Mouse (Mus musculus) adrenal gland, postnatal 36 days (tissue): ENCODE measurements around the gene Myod1. TPM values are rescaled to one million over a fixed set of nuclear protein-coding genes. Genes with fewer than 3 reads are reported as not detected.

Experiments
- DNase-seq, 2 experiments: peaks; one replicate each; pipeline ENCODE4 v3.0.0; 2021; ENCODE audit warnings: mixed read lengths in 1 of 2
- total RNA-seq, 2 experiments: library from RNA; stranded (reverse); gene quantifications; 2 replicates each; pipeline ENCODE4 v1.2.3; 2021

Gene Myod1
- total RNA-seq, 2 experiments from 2014 or later: not detected

DNA sequence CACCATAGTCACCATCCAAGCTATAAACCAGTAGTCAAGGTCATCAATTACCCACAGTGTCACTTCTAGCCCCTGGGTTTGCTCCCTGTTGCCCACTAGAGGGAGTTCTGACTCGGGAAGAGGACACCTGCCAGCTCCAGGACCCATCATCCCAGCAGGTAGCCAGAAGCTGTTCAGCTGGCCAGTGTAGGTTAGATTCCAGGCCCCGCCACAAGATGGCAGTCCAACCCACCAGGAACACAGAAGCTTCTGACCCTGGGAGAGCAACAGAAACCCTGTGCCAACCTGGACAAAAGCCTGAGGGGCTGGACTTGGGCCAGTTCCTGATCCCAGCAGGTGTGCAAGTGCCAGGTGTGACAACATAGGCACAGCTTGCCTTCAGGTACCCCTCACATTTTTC, 16.8 kb downstream of the Myod1 start:
- DNase-seq: peak; percentile 81 to 82

DNA sequence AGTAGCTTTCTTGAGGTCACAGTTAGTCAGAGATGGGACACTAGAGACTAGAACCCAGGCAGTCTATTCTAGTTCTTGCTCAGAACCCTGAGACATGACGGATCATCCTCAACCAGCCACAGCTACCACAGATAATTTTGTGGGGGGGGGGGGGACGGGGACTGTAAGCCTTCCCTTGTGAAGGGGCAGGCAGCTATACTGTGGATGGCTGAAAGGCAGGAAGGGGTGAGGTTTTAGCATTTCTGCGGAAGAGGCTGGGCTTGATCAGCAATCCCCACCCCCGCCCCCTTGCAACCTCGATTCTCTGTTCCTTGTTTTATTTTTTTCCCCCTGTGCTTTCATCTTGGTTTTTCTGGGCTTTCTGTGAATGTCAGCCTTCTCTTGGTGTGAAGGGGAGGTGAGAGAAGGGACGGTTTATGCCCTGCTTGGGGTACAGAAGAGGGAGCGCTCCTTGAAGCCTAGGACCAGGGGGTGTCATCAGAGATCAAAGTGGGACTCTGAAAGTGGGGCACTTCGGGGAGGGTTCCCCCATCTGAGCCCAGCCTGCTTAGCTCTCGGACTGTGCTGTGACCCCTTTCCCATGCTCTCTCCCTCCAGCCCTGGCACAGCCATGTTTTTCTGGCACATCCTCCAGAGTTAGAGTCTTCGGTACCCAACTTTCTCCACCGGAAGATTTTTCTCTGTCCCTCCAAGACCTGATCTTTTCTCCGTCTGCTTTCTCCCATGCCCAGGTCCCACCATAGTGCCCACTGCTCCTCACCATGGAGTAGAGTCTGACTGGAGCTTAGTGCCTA, 17.6 kb downstream of the Myod1 start:
- DNase-seq: no peak

DNA sequence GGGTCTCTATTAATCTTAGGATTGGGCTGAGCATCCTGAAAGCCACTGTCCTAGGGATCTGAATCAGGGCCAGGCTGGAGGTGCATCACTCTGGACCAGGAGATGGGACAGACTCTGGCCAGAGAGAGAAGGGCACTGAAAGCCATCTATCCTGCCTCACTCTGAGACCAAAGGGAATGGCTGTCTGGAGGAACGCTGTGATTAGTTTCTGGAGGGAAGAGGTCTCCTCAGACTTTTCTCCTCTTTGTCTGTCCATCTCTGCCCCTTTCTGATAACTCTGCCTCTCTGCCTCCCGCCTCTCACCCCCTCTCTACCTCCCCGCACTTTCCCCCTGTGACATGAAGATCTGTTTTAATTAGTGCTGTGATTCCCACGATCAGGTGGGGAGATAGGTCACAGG, 18.7 kb downstream of the Myod1 start:
- no peak for DNase-seq

DNA sequence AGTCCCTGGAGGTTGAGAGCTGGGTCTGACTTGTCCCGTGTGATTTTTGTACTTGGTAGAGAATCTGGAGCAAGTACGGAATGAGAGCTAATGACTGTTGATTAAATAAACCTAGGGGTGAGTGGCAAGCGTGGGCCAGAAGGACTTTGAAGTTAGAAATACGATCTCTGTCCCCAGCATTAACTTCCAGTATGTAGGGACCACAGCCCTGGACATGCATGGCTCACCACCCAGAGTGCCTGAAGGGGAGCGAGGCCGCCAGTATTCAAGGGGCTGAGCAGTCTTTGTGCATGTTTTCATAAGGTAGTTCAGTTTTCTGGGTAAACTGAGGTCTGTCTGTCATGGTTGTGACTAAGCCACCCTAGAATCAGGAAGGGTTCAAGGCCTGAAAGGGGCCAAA, 19.3 kb downstream of the Myod1 start:
- DNase-seq: no peak

DNA sequence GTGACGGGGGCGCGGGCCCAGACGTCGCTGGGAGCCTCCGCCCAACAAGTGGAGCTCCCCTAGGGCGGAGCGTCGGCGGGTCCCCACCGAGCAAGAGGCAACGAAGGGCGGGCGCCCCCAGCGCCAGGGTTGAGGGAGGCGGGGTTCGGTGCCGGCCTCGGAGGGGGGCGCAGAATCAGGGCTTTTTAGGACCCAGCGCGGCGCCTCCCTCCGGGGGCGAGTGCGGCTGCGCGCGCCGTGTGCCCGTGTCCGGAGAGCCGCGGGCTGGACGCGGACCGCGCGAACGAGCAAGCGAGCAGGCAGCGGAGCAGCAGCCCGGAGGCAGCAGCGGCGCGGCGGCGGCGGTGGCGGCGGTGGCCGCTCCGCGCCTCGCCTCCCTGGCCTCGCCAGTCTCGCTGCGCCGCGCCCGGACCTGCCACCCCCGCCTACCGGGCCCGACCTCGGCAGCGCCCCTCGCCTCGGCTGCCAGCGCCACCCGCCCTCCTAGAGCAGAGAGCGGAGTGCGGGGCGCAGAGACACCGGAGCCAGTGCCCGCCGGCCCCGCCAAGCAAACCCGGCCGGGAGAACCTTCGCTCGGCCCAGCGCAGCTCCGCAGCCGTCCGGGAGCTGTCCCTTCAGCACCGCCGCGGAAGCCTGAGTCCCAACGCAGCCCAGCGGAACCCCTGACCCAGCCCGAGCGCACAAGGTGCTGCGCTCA, 20.1 kb downstream of the Myod1 start, which contains the start of gene Kcnc1:
Gene Kcnc1, plus strand, starts transcription at position 267 of the 697 bp plus-strand sequence.
- peak; percentile 90 to 93 for DNase-seq

DNA sequence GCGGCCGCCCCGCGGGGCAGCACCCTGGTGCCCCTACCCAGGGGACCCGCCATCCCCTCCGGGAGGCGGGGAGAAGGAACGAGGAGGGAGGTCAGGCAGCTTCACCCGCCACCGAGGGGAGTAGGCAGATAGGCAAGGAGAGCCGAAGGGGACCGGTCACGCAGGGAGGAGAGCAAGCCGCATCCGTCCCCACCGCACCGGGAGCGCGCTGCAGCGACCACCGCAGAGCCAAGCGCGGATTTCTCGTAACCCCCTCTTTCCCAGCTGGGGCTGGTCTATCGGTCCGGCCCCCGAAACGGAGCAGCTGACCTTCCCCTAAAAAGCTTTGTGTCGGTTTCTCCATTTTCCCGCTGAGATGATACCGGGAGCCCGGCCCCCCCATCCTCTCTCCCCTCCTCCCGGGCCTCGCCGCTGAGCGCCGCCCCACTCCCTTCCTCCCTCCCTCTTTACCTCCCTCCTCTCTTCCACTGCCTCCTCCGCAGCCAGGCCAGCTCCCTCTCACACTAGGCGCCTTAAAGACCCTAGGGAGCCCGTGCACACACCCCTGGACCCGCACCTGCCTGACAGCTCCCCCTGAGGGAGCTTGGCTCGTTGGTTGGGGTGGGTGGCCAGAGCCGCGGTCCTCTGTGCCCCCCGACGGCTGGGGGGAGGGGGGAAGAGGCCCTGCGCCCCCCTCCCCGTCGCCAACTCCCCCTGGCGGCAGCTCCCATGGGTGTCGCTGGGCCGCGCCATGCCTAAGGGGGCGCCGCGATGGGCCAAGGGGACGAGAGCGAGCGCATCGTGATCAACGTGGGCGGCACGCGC, 20.9 kb downstream of the Myod1 start:
- DNase-seq: peak in 1 of 2 experiments; percentile 4

DNA sequence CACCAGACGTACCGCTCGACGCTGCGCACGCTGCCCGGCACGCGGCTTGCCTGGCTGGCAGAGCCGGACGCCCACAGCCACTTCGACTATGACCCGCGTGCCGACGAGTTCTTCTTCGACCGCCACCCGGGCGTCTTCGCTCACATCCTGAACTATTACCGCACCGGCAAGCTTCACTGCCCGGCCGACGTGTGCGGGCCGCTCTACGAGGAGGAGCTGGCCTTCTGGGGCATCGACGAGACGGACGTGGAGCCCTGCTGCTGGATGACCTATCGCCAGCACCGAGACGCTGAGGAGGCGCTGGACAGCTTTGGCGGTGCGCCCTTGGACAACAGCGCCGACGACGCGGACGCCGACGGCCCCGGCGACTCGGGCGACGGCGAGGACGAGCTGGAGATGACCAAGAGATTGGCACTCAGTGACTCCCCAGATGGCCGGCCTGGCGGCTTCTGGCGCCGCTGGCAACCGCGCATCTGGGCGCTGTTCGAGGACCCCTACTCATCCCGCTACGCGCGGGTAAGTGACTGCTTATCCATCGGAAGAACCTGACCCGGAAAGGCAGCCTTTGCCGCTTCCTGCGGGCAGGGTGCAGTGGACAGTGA, 21.6 kb downstream of the Myod1 start:
- DNase-seq: no peak

DNA sequence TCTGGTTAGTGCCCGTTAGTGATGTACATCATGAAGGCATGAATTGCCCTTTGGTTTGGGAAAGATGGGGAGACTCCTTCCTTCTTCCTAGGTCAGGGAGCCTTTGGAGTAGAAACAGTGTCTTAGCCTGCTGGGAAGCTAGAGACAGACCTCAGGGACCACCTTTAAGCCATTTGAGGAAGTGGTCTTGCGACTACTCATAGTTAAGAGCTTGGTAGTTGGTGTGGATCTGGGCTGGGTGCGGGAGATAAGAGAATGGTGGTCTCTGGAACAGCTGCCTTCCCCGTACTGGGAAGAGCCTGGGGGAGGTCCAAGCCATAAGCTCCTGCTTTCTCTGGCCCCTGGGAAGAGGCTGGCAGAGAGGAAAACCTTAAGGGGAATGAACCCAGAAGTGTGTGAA, 22.3 kb downstream of the Myod1 start:
- no peak for DNase-seq

DNA sequence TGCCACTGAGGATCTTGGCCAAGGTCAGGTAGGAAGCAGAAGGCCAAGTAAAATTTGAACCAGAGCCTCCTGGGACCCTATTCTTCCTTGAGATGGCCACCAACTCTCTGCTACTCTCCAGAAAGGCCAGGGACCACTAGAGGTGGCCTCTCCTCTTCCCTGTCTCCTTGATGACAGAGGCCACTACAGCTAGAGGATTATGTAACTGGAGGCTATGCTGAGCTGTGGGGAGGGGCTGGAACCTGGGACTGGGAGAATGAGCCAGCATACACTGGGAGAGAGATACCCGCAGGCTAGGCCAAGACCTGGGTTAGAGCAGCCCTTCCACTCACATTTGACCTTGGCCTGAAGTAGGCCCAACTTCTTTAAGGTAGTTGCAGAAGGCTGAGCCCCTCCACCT, 23.4 kb downstream of the Myod1 start:
- no peak for DNase-seq

DNA sequence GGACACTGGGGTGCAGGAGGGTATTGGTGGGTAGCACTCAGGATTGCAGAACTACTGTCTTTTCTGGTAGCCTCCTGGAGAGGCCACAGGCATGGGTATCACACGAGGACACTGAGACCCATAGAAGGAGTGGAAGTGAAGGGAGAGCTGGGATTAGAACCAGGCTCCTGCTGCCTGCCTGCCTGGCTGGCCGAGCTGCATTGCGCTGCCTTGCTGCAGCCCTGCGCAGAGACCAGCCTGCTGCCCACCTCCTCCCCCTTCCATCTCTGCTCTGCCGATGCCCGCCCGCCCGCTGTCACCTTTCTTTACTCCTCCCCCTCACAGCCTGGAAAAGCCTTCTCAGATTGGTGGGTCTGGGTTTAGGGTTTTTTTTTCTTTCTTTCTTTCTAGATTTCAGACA, 24.1 kb downstream of the Myod1 start:
- no peak for DNase-seq

DNA sequence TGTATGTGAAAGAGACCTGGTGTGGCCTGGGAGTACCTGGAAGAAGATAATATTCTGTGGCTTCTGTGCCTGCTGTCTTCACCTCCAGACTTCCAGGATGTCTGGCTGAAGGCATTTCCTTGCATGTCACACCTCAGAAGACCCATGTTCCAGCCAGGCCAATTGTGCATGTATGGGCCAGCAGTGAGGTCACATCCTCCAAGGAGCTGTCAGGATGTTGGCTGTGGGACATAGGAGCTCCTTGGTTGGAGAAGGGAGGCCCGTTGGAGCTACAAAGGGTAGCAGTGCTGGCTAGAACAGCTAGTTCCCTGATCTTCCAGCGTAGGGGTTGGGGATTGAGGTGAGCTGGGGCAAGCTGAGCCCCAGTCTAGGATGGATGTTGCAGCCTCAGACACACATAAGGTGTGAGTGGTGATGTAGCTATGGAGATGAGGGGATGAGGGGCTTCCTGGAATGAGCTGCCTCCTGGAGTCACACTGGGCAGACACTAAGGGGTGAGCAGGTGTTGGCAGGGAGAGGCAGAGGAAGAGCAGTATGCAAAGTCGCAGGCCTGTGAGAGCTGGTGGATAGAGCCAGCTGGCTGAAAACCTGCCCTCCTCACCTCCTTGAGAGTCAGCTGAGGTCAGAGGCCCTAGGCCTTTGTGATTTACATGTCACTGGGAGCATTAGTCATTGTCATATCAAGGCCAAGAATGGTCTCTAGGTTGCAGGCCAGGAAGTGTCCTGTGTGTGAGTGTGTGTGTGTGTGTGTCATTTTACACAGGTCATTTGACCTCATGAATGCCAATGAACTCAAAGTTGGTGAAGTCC, 25.3 kb downstream of the Myod1 start:
- DNase-seq: no peak

DNA sequence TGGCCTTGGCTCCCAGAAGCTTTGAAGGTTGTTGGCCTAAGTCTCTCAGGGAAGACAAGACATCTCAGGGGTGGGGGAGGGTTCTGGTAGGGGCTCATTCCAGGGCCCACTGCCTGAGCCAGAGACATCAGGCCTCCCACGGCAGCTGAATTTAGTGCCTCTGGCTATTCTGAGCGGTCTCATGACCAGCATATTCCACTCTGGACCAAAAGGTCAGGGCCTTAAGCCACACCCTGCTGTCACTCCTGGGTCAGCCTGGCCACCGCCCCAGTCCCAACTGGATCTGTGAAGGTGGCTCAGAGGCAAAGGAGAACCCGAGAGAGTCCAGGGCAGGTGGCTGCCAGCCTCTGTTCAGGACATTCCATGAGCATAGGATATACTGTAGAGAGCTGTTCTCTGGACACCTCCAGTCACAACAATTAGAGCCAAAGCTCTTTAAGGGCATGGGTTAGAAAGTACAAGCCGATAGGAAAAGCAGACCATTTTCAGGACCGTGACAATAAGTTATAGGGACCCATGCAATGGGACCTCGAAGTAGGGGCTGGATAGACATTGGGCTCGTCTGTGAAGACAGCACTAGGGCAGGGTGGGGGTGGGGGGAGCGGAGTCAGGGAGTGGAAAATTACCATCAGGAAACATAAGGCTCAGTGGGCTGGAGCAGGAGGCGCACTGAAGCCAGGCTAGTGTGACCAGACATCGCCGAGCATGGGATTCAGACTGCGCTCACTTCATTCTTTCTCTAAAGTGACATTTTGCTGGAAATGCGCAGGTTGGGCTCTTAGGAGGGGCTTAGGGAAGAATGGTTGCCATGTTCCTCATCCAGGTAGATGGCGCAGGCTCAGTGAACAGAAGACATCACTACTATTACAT, 27.6 kb downstream of the Myod1 start:
- DNase-seq: no peak

DNA sequence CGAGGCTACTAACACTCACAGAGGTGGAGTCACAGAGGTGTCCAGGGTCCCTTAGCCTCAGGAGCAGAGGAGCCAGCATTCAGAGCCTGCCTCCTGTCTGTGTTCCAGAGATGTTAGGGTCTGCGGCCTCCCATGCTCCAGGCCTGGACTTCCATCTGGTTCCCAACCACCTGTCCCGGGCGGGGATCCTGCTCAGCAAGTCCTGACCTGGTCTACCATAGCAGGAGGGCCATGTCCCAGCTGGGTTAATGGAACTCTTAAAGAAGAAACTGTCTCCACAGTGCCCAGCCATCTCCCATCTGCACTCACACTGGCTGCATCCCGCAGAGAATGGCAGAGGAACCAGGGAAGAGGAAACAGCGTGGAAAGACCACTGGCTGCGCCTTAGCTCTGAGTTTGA, 28.5 kb downstream of the Myod1 start:
- no peak for DNase-seq

DNA sequence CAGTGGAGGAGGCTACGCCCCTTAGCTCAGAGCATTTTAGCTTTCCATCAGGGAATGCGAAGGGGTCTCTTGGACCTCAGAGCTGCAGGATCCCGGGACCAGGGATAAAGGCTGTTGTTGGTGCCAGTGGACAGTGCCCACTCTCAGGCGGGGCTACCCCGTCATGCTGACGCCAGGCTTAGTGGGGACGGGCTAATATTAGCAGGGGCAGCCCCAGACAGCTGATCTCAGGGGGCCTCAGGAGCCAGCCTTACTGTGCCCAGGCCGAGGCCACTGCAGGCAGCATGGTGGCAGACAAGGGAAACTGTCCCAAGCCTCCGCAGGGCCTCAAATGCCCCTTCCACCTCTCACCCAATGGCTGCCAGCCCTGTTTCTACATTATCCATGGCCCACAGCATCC, 32.3 kb downstream of the Myod1 start:
- DNase-seq: no peak

DNA sequence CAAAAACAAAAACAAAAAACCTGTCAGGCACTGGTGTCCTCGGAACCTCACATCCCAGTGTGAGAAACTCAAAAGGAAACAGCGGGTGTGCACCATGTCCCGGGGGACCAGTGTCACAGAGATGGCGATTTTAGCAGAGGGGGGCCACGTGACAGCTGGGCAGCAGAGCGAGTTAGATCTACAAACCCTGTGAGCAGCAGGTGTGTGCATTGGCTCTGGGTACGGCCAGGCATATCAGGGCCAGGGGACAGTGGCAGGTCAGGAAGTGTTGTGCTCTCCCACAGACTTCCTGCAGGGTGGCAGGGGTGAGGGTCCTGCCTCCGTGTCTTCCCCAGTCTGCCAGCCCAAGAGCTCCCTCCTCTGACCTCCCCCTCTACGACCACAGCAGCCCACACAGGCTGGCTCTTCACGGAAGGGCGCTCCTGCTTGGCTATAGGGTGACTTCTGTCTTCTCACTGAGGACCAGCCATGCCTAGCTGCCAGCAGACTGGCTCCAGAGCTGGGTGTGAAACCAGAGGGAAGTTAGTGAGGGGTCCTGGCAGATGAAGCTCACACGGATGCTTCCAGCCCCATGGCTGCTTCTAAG, 33.0 kb downstream of the Myod1 start:
- DNase-seq: no peak

DNA sequence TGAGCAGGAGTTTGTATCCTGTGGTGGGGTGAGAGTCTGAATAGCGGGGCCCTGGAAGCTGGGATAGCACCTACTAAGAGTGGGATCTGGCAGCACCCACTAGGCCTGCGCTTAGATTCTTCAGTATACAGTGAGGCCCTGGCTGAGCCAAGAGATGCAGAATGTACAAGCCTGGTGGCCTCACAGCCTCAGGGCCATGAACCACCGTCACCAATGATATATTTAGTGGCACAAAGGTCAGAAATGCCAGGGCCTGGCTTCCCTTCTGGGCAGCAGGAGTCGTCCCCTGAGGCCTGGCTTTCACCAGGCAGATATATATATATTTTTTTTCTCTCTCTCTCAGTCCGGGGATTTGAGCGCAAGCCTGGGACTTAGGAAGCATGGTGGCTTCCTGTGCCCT, 34.5 kb downstream of the Myod1 start:
- DNase-seq: no peak

DNA sequence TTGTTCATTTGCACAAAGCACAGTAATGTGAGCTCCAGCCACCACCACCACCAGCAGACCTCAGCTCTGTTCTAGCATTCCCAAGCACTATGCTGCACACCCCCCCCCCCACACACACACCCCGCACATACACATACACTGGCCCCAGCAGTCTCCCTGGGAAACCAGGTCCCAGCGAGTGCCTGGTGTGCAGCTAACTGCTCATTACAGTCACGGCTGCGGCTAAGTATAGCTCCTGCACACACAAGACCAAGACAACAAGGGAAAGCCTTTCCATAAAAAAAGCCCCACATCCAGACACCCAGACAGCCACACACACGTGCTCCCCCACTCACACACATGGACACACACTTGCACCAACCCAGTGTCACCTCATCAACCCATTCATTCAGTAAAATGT, 36.5 kb downstream of the Myod1 start:
- no peak for DNase-seq

DNA sequence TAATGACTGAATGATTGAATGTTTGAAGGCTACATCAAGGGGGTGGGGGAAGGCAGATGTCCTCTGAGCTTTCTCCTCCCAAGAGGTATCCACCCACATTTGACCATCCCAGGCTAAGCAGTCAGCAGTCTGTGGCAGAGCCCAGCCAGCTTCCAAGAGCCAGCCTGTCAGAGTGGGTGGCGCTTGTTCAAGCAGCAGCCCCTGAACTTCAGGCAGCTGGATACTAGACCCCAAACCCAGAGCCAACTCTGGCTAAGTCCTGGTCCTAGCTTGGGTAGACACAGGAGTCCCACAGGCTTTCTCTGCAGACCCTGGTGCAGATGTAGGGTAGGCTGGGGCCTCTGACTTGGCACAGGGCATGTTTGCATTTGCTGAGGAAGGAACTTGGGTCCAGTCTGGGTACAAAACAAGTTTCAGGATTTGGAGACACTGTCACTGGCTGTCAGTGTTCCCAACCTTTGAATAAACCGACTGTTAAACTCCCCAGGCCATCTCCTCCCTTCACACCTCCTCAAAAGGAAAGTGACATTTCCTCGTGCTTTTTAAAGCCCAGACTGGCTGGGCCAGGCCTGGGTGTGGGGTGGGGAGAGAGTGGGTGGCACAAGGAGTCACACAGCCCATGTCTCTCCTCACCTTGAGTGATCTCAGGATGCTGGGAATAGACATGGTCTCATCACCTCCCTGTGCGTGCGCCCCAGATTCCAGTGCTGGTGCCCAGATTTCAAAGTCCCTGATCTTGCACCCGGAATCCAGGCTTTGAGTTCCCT, 37.9 kb downstream of the Myod1 start:
- no peak for DNase-seq

DNA sequence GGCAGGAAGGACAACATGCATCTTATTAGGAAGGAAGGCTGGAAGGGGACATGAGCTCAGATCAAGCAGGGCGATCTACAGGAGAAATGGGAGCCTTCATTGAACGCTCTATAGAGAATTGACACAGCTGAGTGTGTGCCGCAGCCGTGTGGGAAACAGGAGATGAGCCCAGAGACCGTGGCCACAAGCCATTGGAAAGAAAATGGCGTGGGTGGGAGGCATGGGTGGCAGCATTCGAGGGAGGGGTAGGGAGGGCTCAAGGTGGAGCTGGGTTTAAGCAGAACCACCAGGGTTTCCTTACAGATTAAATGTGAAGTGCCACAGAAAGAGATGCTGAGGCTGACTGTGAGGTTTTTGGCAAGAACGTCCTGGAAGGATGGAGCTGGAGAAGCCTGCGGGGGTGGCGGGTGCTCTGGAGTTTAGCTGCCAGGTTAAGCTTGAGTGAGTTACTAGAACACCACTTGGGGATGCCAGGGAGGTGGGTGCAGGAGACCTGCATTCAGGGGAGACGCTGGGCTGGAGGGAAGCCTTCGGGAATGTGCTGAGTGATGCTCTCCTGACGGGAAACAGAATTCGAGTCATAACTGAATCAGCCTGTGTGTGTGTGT, 39.6 kb downstream of the Myod1 start:
- no peak for DNase-seq
